Mouse (Mus musculus) ES-E14 (cell line): ENCODE measurements around the gene Ppargc1a. TPM values are rescaled to one million over a fixed set of nuclear protein-coding genes. Genes with fewer than 3 reads are reported as not detected.

Experiments used
- DNase-seq: peaks from one replicate; pipeline ENCODE4 v3.0.0-alpha.2; 2013; ENCODE audit warnings: low read depth, low spot score
- H3K27ac ChIP-seq: 2 replicates; pipeline ENCODE4 v1.5.1; 2012; ENCODE audit warnings: low read depth, mild to moderate bottlenecking, low read length, moderate library complexity, mixed read lengths; ENCODE audit not compliant: poor library complexity, insufficient read depth, severe bottlenecking
- H3K36me3 ChIP-seq: 2 replicates; pipeline ENCODE4 v1.6.1; 2012; ENCODE audit warnings: mild to moderate bottlenecking, low read length, moderate library complexity, mixed read lengths; ENCODE audit not compliant: control insufficient read depth, poor library complexity, insufficient read depth, severe bottlenecking
- H3K4me1 ChIP-seq, 2 experiments: fragments of 150-350 bp in 1 of 2; sonication (generic) in 1 of 2; 2 replicates each; pipeline ENCODE4 v1.6.1; 2012; ENCODE audit warnings: low read length in 2 of 2, mild to moderate bottlenecking in 1 of 2, mixed read lengths in 1 of 2; ENCODE audit not compliant: control insufficient read depth in 2 of 2, insufficient read depth in 2 of 2, poor library complexity in 1 of 2
- H3K4me3 ChIP-seq, 2 experiments: fragments of 150-350 bp in 1 of 2; sonication (generic) in 1 of 2; 2 replicates each; pipeline ENCODE4 v1.5.1; 2012; ENCODE audit warnings: low read length in 2 of 2, low read depth in 1 of 2, mild to moderate bottlenecking in 1 of 2, mixed read lengths in 1 of 2; ENCODE audit not compliant: insufficient read depth in 1 of 2, poor library complexity in 1 of 2, severe bottlenecking in 1 of 2
- H3K9ac ChIP-seq: 2 replicates; pipeline ENCODE4 v1.6.1; 2012; ENCODE audit warnings: low read depth, mild to moderate bottlenecking, low read length, mixed read lengths; ENCODE audit not compliant: poor library complexity, insufficient read depth, severe bottlenecking
- H3K9me3 ChIP-seq: fragments of 150-350 bp; sonication (generic); 2 replicates; pipeline ENCODE4 v1.6.1; 2012; ENCODE audit warnings: low read depth, mild to moderate bottlenecking, low read length; ENCODE audit not compliant: control insufficient read depth, insufficient read depth
- CHD2 ChIP-seq: IDR thresholded peaks from 2 replicates; pipeline ENCODE4 v1.6.1; 2014; ENCODE audit warnings: mild to moderate bottlenecking, low read depth, low read length, inconsistent platforms
- HCFC1 ChIP-seq: IDR thresholded peaks from 2 replicates; pipeline ENCODE4 v1.6.1; 2012; ENCODE audit warnings: low read length, inconsistent platforms, borderline replicate concordance; ENCODE audit not compliant: insufficient read depth
- MAFK ChIP-seq: IDR thresholded peaks from 2 replicates; pipeline ENCODE4 v1.6.1; 2014; ENCODE audit warnings: mild to moderate bottlenecking, low read depth, low read length, inconsistent platforms; ENCODE audit not compliant: insufficient read depth
- ZC3H11A ChIP-seq: IDR thresholded peaks from 2 replicates; pipeline ENCODE4 v1.6.1; 2012; ENCODE audit warnings: low read depth, mild to moderate bottlenecking, inconsistent platforms, low read length, borderline replicate concordance
- ZNF384 ChIP-seq: IDR thresholded peaks from 2 replicates; pipeline ENCODE4 v1.6.1; 2012; ENCODE audit warnings: low read depth, low read length, inconsistent platforms
- in situ Hi-C, 2 experiments: fragments of 600-800 bp; cut with MboI; formaldehyde crosslinking; loops; one replicate each; pipeline ENCODE4 v1.15.1; 2025; ENCODE audit warnings: low sequenced_read_pairs in 2 of 2, inconsistent platforms in 1 of 2; ENCODE audit not compliant: unreplicated experiment in 2 of 2
- total RNA-seq: library from RNA; depleted of rRNA; stranded (reverse); fragments of 300-350 nt; gene quantifications from 2 replicates; pipeline ENCODE4 v1.2.3, GENCODE M21; 2012

Ppargc1a gene
- total RNA-seq, 1 experiment = 0.04 TPM

DNA sequence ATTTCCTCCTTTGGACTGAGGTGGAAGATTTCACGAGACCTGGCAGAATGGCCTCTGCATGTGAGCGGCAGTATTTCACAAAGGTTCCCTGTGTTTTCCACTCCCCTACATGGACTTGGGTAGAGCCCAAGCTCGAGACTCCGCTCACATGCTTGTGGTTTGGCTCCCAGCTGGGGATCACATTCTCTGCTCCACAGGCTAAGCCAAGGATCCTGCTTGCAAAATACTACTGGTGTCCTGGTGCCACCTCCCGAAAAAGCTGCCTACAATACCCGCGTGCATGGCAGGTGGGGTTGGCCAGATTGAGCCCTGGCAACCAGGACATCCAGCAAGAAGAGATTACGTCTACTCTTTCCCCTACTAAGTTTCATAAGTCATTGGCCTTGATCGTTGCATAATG, 28.1 kb upstream of the Ppargc1a start:
- H3K9ac ChIP-seq = no peak overlapping the region
- no peaks in the 10 kb centered on the region for H3K9me3 ChIP-seq
- no peak overlapping the region for H3K4me3 ChIP-seq
- in situ Hi-C loops = no loop called here
- H3K27ac ChIP-seq = no peak overlapping the region
- no peaks in the 10 kb centered on the region for H3K36me3 ChIP-seq
- no peak for DNase-seq
- no peak for TF ChIP-seq MAFK
- no peak for TF ChIP-seq ZC3H11A
- no peak for TF ChIP-seq ZNF384
- TF ChIP-seq CHD2 = no peak
- TF ChIP-seq HCFC1 = no peak
- no peaks in the 10 kb centered on the region for H3K4me1 ChIP-seq

DNA sequence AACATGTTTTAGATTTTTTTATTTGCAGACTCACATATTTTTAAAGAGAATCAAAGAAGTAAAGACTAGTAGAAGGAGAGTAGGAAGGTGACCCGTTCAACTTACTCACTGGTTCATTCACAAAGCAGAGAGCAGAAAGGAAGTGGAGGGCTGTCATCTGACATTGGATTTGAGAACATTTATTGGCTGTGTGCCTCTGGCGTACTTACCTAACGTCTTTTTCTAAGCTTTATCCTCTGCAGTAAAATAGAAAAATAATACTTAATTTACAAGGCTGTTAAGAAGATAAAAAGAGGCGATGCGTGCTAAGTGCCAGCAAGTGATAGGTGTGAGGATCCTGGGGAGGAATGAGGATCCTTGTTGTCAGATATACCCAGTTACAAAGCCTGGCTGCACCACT, 24.7 kb upstream of the Ppargc1a start:
- no peak overlapping the region for H3K4me3 ChIP-seq
- DNase-seq = no peak
- no peaks in the 10 kb centered on the region for H3K4me1 ChIP-seq
- no peak overlapping the region for H3K27ac ChIP-seq
- no peaks in the 10 kb centered on the region for H3K9me3 ChIP-seq
- TF ChIP-seq CHD2 = no peak
- no peak for TF ChIP-seq HCFC1
- no peak for TF ChIP-seq ZC3H11A
- in situ Hi-C loops = no loop called here
- H3K36me3 ChIP-seq = no peaks in the 10 kb centered on the region
- H3K9ac ChIP-seq = no peak overlapping the region

DNA sequence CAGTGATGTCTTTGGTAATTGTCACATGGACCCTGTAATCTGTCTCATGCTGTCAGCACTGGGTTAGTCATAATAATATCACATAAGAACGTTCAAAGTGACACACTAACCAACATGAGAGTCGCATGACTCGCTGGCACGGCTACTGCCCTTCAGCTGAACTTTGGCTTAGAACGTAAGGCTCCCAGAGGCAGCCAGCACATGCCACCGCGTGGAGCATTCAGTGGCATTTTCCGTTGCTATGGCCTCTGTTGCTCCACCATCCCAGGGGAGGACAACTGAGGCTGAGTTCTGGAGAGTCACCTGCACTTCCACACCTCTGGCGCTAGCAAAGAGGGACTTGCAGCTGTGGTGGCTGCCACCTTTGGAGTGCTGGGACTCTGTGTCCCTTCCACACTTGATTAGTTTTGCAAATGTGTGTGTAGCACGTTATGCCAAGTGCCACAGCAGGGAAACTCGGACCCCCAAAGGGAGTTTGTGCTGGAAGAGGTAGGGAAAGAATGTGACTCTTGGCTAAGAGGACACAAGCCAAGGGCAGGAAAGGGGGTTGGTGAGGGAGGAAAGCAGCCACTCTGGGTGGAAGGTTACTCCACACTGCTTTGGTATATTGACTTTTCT, 24.1 kb upstream of the Ppargc1a start:
- Histone ChIP-seq H3K27ac (no peak overlapping the region), H3K36me3 (no peaks in the 10 kb centered on the region), H3K9me3 (no peaks in the 10 kb centered on the region), H3K4me1 (no peaks in the 10 kb centered on the region), H3K9ac (no peak overlapping the region), H3K4me3 (no peak overlapping the region)
- no peak for DNase-seq
- TF ChIP-seq MAFK (no peak), HCFC1 (no peak), ZNF384 (no peak), CHD2 (no peak), ZC3H11A (no peak)
- in situ Hi-C loops = no loop called here

DNA sequence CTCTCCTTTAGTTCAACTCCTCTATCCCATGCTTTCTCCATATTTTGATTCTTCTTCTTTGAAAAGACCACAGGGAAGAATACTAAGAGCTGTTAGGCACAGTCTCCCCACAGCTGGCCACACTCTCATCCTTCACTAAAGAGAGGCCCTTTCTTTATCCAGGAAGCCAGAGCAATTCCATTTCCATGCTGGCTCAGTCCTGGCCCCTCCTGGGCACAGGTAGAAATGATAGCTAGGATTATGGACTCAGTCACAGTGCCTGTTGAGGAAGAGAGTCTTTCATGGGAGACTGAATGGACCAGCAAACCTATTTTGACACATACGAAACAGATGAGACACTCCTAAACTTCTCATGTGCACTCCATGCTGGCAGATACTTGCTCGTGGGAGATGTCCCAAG, 18.7 kb upstream of the Ppargc1a start:
- no peak overlapping the region for H3K27ac ChIP-seq
- no peak overlapping the region for H3K4me3 ChIP-seq
- no peak for DNase-seq
- TF ChIP-seq MAFK (no peak), HCFC1 (no peak), ZC3H11A (no peak), CHD2 (no peak)
- in situ Hi-C loops = no loop called here
- no peaks in the 10 kb centered on the region for H3K4me1 ChIP-seq
- no peaks in the 10 kb centered on the region for H3K9me3 ChIP-seq
- H3K9ac ChIP-seq = no peak overlapping the region
- H3K36me3 ChIP-seq = no peaks in the 10 kb centered on the region

DNA sequence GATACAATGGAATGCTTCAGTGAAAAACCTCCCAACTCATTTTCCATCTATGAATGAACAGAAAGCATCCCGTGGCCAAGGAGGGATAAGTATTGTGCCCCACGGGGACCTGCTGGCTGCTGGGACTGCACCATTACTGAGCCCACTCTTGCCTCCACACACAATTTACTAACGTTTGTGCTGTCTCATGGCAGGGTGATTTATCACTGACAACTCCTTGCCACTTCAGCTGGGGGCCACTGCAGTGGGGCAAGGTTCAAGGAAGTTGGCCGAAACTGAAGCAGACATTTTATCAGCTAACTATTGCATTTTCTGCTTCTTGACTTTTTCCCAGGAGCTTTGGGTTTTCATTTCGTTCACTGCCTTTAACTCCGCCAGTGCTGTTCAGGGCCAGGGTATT, 17.5 kb upstream of the Ppargc1a start:
- H3K9me3 ChIP-seq = no peaks in the 10 kb centered on the region
- no peak overlapping the region for H3K9ac ChIP-seq
- H3K4me3 ChIP-seq = no peak overlapping the region
- no peak overlapping the region for H3K27ac ChIP-seq
- no peaks in the 10 kb centered on the region for H3K36me3 ChIP-seq
- TF ChIP-seq HCFC1 (no peak), MAFK (no peak), ZC3H11A (no peak), ZNF384 (no peak), CHD2 (no peak)
- DNase-seq = no peak
- in situ Hi-C loops = no loop called here
- H3K4me1 ChIP-seq = no peaks in the 10 kb centered on the region
